Mouse (Mus musculus) splenic B cell, adult 2 months (primary cell): ENCODE results near the gene Bicral.
A peak's percentile ranks its signal among the peaks of the same experiment; 100 is the strongest.

ENCODE experiments used
- DNase-seq: peaks from one replicate; pipeline ENCODE4 v3.0.0-alpha.2; 2011; ENCODE audit warnings: low read depth, low spot score
- H3K27me3 ChIP-seq: 2 replicates; pipeline ENCODE4 v1.6.1; 2012; ENCODE audit warnings: mild to moderate bottlenecking, low read length, moderate library complexity, mixed read lengths; ENCODE audit not compliant: control insufficient read depth, poor library complexity, insufficient read depth, severe bottlenecking
- H3K36me3 ChIP-seq: 2 replicates; pipeline ENCODE4 v1.6.1; 2012; ENCODE audit warnings: mild to moderate bottlenecking, low read length, moderate library complexity, mixed read lengths; ENCODE audit not compliant: control insufficient read depth, poor library complexity, insufficient read depth, severe bottlenecking

The Bicral gene

DNA sequence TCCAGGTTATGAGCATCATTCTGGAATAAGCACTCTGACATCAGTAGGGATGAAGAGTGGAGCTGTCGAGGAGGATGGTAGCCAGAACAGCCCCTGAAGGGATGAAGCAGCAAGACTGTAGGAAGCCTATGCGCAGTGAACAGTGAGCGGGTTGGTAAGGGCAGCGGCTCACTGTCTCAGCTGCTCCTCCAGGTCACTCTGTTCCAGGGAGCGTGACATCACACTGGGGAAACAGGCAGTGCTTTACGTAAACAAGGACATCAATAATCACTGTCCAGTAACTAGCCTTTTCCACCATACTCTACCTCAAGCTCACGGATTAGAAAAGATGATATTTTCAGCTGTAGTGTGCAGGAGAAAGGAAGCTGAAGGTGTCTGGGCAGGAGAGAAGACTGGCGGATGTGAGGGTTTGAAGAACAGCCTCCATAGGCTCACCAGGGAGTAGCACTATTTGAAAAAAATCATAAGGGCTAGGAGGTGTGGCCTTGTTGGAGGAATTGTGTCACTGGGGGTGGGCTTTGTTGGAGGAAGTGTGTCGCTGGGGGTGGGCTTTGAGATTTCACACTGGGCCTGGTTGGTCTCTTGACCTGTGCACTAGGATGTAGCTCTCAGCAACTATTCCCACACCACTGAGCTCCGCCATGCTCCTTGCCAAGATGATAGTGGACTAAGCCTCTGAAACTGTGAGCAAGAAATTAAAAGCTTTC lies 17.8 kb downstream of the Bicral start:
- no peak for DNase-seq
- Histone ChIP-seq H3K27me3 (no peaks in the 10 kb centered on the region), H3K36me3 (no peaks in the 10 kb centered on the region; the same call in none of the 2 replicates)

DNA sequence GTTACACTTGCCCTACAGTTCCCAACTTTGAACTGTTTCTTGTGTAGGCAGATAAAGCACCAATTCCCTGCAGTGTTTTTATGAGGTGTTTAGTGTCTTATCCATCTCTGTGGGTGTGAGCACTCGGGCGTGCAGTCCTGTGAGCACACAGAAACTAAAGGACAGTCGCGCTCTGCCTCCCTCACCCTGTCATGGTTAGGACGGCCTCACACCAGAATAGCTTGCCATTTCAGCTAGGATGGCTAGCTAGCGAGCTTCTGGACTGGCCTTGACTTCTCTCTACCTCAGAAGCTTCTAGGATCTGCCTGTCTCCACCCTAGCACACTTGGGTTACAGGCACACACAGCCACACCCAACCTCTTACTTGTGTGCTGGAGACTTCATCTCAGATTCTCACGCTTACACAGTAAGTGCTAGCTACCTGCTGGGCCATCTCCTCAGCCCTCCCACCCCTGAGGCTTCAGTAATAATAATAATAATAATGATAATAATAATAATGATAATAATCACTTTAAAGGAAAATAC lies 19.8 kb downstream of the Bicral start:
- H3K36me3 ChIP-seq = no peaks in the 10 kb centered on the region; the same call in none of the 2 replicates
- H3K27me3 ChIP-seq = no peaks in the 10 kb centered on the region
- peak; percentile 43 for DNase-seq

DNA sequence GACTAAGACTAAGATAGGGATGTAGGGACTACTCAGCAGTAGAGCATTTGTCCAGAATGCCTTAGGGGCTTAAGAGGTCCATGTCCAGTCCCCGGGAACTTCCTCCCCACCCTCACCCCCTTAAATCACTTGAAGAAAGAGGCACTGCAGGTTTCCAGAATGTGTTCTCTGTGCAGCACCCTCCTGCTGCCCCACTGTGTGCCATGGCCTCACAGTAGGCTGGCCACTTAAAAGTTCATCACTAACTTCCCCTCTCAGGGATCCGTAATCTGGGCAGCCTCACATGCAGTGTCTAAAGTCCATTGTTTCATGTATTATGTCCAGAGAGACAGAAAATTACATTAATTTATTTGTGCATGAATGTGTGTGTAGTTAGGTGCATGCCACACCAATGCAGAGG lies 20.4 kb downstream of the Bicral start:
- H3K27me3 ChIP-seq = no peaks in the 10 kb centered on the region
- no peaks in the 10 kb centered on the region; the same call in none of the 2 replicates for H3K36me3 ChIP-seq
- no peak for DNase-seq

- Histone ChIP-seq H3K36me3 (no peaks in the 10 kb centered on the region; the same call in none of the 2 replicates), H3K27me3 (no peaks in the 10 kb centered on the region)
- peak; percentile 79 for DNase-seq
These were observed 23.1 kb downstream of the Bicral start for GRCm38 (mm10) chr17:46835093-46835715.

GRCm38 (mm10) chr17:46832981-46833305 lies 25.3 kb downstream of the Bicral start:
- no peak for DNase-seq
- Histone ChIP-seq H3K36me3 (no peaks in the 10 kb centered on the region; the same call in 1 of the 2 replicates), H3K27me3 (no peaks in the 10 kb centered on the region)

- Histone ChIP-seq H3K36me3 (no peaks in the 10 kb centered on the region), H3K27me3 (no peaks in the 10 kb centered on the region)
- no peak for DNase-seq
These were observed 25.9 kb downstream of the Bicral start for GRCm38 (mm10) chr17:46832101-46832980.

GRCm38 (mm10) chr17:46829856-46830535 lies 28.3 kb downstream of the Bicral start:
- H3K27me3 ChIP-seq = no peaks in the 10 kb centered on the region
- peak; percentile 67 for DNase-seq
- H3K36me3 ChIP-seq = peaks cover 10% of the 10 kb centered on the region; the same call in 1 of the 2 replicates

- peaks cover 14% of the 10 kb centered on the region for H3K36me3 ChIP-seq
- peak; percentile 52 for DNase-seq
These were observed 29.3 kb downstream of the Bicral start for GRCm38 (mm10) chr17:46828935-46829334.

DNA sequence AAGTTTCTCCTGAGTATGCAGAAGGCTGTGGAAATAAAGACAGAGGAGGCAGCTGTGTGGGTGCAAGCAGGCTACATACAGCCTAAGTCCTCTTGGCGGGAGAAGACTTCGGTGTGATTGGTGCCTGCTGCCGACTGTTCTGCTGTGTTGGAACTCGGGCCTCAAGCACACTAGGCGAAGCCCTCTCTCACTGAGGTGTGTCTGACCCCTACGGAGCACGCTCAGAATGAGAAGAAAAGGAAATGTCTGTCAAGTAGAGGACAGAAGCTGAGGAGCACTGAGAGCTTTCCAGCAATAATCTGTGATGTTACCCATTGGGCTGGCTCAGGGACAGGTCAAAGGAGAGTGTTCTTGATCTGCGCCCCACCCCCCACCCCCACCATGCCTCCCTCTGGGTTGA lies 35.2 kb downstream of the Bicral start:
- no peak for DNase-seq
- H3K27me3 ChIP-seq = no peaks in the 10 kb centered on the region
- peaks cover 23% of the 10 kb centered on the region for H3K36me3 ChIP-seq

More at GRCm38 (mm10) chr17:46828935-46829334, 29.3 kb downstream of the Bicral start:
- no peaks in the 10 kb centered on the region for H3K27me3 ChIP-seq

GRCm38 (mm10) chr17:46820628-46821027 lies 37.7 kb downstream of the Bicral start:
- H3K36me3 ChIP-seq = peaks cover 17% of the 10 kb centered on the region
- H3K27me3 ChIP-seq = no peaks in the 10 kb centered on the region
- no peak for DNase-seq

- Histone ChIP-seq H3K27me3 (no peaks in the 10 kb centered on the region), H3K36me3 (peaks cover 12% of the 10 kb centered on the region)
- DNase-seq = no peak
These were observed 40.5 kb downstream of the Bicral start for GRCm38 (mm10) chr17:46817734-46818158.

GRCm38 (mm10) chr17:46816306-46816705 lies 42.0 kb downstream of the Bicral start:
- Histone ChIP-seq H3K27me3 (no peaks in the 10 kb centered on the region), H3K36me3 (peaks cover 16% of the 10 kb centered on the region)
- DNase-seq = no peak

- Histone ChIP-seq H3K27me3 (no peaks in the 10 kb centered on the region), H3K36me3 (peaks cover 16% of the 10 kb centered on the region; the same call in 1 of the 2 replicates)
- no peak for DNase-seq
These were observed 43.8 kb downstream of the Bicral start for GRCm38 (mm10) chr17:46814497-46814896.

- no peaks in the 10 kb centered on the region for H3K27me3 ChIP-seq
- DNase-seq = no peak
These were observed 44.6 kb downstream of the Bicral start for GRCm38 (mm10) chr17:46813637-46814036.

More at GRCm38 (mm10) chr17:46813637-46814036, 44.6 kb downstream of the Bicral start:
- H3K36me3 ChIP-seq = peaks cover 18% of the 10 kb centered on the region; the same call in 1 of the 2 replicates
